Mouse (Mus musculus): ENCODE data around the gene Rbm47. TPM values are rescaled to one million over a fixed set of nuclear protein-coding genes. Genes with fewer than 3 reads are reported as not detected.

Gene Rbm47
- total RNA-seq, 4 experiments from 2014 or later = 0.27 to 1.8 (median 0.63) TPM

DNA sequence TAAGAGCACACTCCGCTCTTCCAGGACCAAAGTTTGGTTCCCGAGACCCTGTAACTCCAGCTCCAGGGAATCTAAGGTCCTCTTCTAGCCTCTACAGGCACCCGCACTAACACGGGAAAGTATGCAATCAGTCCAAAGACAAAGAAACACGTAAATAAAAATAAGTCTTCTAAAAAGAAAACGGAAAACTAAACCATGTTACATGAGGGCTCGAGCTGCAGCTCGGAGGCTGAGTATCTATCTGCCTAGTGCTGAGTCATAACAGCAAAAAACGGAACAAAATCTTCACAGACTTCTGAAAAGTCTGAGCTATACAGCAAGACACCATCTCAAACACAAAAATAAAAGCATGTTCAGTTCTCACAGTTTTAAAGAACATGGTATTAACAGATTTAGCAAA lies 86.0 kb downstream of the Rbm47 start:
- no peak for DNase-seq (ENCODE audit: low spot score in 2 of 2)

GRCm38 (mm10) chr5:66086304-66086703 lies 86.6 kb downstream of the Rbm47 start:
- no peak for DNase-seq (ENCODE audit: low spot score in 2 of 2)

DNA sequence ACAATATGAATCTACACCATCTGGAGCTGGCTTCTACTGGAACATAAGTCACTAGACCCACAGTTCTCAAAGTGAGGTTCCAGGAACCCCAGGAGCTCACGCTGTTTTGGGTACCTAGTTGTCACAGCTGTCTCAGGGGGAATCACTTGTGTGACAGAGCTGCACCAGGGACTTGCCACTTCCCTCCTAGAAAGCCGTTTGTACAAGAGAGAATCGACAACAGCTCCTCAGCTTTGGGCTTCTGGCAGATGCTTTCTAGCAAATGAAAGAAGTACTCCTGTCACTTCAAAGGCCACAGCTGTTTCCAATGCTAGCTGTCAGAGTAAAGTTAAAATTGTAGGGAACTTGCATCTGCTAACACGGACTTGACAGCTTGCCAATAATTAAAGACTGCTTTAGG lies 87.4 kb downstream of the Rbm47 start:
- DNase-seq (ENCODE audit: low spot score in 2 of 2) = no peak

GRCm38 (mm10) chr5:66084541-66084940 lies 88.4 kb downstream of the Rbm47 start:
- no peak for DNase-seq (ENCODE audit: low spot score in 2 of 2)

DNA sequence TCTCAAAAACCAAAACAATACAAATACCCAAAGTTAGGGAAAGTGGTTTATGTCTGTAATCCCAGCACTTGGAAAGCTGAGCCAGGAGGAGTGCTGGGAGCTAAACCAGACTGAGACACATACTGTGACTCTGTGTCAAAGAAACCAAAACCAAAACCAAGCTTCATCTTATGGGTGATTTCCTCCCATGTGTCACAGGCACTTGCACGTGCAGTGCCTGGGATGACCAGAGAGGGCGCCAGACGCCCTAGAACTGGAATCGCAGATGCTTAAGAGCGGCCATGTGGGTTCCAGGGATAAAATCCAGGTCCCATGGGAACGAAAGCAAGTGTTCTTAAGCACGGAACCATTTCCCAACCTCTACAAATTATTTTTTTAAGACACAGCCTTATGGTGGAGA lies 89.6 kb downstream of the Rbm47 start:
- peak; percentile 19 to 23 for DNase-seq (ENCODE audit: low spot score in 2 of 2)

DNA sequence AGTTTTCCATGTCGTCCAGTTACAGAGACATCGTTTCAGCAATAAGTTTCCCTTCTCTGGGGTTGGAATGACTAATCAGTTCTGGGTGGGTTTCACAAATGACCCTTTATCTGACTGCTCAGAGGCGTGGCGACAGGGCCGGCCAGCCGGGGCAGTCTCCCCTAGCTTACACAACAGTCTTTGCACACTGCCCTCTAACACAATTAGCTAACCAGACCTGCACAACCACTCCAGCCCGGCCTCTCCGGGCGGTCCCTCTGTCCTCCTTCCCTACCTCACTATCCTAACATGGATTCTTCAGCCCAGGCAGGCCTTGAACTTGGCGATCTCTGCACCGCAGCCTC lies 90.7 kb downstream of the Rbm47 start:
- no peak for DNase-seq (ENCODE audit: low spot score in 2 of 2)

DNA sequence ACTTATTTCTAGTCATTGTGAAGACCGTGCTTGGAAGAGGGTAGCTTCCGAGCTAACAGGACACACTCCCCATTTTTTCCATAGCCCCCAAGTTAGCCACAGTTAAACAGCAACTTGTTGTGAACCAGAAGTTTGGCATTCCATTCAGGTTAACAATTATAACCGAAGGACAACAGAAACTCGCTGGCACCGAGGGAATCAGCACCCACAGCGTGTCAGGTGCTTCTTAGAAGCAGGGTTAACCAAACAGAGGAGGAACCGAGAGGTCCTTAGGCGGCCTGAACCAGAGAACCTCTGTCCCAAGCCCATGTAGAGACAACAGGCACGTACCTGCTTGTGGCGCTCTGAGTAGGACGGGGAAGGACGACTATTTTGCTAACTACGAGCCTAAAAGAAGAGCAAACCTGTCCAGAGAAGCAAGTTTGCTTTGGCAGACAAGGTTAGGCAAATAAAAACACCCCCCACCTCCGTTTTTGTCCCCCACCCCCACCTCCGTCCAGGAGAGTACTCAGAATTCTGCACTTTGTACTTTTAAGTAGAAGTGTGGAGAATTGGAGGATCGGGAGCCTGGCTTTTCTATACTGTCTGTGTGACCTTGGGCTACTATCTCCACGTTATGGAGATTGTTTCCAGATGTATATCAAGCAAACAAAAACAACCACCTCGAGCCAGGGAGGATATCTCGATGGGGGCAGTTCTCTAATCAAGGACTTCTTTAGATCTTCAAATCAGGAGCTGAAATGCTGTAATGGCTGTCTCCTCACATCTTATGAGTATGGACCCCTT lies 91.3 kb downstream of the Rbm47 start:
- no peak for DNase-seq (ENCODE audit: low spot score in 2 of 2)

GRCm38 (mm10) chr5:66080529-66081220 lies 92.2 kb downstream of the Rbm47 start:
- no peak for DNase-seq (ENCODE audit: low spot score in 2 of 2)

DNA sequence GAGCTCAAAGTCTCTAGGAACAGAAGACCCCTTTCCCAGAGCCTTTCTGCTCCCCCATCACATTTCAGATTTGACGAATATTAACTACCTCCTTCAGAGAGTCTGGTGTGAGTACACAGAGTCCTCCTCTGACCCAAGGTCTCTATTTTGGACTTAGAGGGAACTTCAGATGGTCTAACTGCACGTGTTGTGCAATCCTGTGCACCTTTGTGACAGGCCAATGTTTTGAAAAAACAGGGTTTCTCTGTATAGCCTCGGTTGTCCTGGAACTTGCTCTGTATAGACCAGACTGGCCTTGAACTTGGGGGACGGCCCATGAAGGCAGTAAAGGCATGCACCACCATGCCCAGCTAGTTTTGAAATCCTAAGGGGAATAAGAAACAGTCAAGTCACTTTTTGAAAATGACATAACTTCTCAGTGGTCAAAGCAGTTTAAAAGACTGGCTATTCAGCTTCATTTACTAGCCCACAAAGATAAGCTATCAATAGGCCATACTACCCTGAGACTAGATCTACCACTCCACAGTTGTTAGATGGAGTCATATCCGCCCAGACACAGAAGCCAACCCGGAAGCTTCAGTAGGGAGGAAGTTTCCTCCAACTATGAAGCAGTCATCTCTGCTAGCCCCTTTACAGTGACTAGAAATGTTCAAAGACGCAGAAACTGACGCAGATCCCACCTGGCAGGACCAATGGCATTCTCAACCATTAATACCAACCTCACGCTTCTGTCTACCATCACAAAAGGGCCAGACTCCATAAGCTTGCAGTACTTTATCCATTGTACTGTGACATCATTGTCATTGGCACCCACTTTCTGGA lies 93.3 kb downstream of the Rbm47 start:
- no peak for DNase-seq (ENCODE audit: low spot score in 2 of 2)

GRCm38 (mm10) chr5:66078491-66079012 lies 94.4 kb downstream of the Rbm47 start:
- no peak for DNase-seq (ENCODE audit: low spot score in 2 of 2)

DNA sequence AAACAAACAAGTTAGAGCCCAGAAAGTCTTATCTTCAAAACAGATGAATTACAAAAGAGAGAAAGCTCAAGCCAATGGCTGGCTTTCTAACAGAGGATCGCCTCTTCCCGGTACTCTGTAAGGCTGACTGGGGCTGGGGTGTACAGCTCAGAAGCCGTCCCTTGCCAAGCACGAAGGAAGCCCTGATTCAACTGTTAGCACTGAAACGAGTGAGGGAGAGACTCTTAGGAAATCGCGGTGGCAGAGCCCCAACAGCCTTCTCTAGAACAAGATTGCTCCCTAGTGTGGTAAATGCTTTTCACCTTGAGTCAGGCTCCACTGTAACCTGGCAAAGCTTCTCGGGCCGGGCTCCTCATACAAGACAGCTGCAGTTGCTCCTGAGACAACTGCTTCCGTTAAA lies 95.5 kb downstream of the Rbm47 start:
- DNase-seq (ENCODE audit: low spot score in 2 of 2) = peak; percentile 41 to 51

- DNase-seq (ENCODE audit: low spot score in 2 of 2) = no peak
Measured at GRCm38 (mm10) chr5:66076685-66077301, 96.1 kb downstream of the Rbm47 start.

- DNase-seq (ENCODE audit: low spot score in 2 of 2) = no peak
Measured at GRCm38 (mm10) chr5:66075906-66076305, 97.0 kb downstream of the Rbm47 start.

DNA sequence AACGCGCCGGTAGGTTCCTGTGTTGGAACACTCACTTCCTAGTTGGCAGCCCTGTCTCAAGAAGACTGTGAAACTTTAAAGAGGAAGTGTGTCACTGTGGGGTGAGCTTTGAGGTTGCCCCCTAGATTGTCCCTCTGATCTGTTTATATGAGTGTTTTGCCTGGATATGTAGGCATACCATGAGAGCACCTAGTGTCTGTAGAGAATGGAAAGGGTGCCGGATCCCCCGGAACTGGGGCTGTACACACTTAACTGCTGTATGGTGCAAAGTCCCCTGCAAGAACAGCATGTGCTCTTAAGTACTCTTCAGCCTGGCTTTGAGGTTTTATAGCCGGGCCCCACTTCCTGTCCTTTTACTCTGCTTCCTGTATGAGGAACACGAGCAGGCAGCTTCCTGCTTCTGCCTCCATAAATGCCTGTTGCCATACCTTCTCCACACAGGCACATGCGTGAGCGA lies 97.9 kb downstream of the Rbm47 start:
- DNase-seq (ENCODE audit: low spot score in 2 of 2) = no peak

GRCm38 (mm10) chr5:66074235-66074634 lies 98.7 kb downstream of the Rbm47 start:
- no peak for DNase-seq (ENCODE audit: low spot score in 2 of 2)

DNA sequence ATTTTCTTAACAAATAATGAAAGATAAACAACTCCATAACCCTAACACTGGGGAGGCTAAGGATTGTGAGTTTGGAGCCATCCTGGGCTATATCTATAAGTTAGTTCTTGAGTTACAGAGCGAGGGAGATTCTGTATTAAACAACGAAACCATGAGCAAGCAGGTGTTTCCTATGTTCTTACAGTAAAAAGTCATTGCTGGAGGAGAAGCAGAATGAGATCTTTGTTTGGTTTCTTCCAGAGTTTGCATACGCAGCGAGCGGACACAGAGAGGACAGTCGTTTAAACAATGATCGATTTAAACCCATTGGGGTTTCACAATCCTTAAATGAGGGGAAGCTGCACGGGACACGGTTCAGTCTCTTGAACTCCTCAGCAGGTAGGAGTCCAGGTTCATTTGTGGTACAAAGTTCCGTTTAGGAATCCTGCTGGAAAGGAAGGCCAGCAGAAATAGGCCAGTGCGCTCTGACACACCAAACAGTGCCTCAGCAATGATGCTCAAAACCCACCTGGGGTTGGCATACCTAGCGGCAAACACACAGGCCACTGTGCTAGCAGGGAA lies 99.2 kb downstream of the Rbm47 start:
- DNase-seq (ENCODE audit: low spot score in 2 of 2) = no peak

DNA sequence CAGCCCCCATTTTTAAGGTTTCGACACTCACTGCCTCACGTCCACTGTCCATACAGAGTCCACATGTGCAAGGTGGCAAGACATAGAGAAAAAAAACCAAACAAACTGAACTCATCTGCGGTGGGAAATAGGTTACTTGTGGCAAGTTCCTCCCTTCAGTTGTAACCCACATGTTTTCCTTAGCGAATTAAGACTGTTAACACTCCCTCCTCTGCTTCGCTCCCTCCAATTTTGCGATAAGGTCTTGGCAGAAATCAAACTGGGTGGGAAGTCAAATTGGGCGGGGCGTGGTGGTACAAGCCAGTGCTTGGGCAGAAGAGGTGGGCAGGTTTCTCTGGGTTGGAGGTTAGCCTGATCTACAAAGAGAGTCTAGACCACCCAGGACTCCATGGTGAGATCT lies 101.2 kb downstream of the Rbm47 start:
- no peak for DNase-seq (ENCODE audit: low spot score in 2 of 2)

- no peak for DNase-seq (ENCODE audit: low spot score in 2 of 2)
Measured at GRCm38 (mm10) chr5:66070350-66070749, 102.6 kb downstream of the Rbm47 start.

DNA sequence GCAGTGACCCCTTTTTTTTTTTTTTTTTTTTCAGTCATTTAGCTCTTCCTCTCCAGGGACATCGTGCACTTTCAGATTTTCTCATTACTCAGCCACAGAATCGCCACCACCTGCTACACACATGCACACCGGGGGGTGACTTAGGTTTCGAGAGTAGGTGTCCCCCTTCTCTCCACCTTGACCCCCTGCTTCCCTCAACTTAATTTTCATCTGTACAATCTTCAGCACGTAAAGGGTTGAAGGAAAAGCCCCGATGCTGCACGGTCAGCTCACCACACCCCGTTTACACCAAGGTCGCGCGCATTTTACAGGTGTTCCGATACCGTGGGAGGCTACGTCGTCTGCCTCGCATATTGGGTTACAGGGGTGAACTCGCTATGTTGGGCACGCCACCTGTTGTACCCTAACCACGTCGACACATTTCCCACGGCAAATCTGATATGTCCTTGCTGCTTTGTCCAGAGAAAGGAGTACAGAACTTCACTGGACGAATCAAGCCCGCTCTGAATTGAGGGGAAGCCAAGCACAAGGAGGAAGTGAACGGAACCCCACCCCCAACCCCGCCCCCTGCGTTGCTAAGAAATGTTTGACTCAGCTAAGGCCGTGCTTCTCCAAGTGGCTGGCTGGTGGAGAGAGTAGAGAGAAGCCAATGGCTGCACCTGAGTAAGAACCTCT lies 103.3 kb downstream of the Rbm47 start:
- DNase-seq (ENCODE audit: low spot score in 2 of 2) = no peak

DNA sequence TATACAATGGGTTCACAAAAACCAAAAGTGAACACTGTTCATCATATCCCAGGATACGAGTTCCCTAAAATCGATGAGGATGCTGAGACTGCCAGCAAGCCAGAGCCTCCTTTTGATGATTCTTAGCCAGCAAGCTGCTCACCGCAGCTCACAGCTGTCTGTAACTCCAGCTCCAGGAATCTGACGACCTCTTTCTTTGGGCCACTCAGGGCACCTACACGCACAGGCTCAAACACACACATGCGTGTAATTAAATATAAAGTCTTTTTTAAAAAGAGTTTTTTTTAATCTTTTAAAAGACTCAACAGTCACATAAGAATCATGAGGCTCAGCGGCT lies 103.8 kb downstream of the Rbm47 start:
- DNase-seq (ENCODE audit: low spot score in 2 of 2) = no peak

Data from gastrocnemius, adult 8-10 months (tissue).